ENCODE assay signal across 13 mouse cellular contexts in the genomic region with DNA sequence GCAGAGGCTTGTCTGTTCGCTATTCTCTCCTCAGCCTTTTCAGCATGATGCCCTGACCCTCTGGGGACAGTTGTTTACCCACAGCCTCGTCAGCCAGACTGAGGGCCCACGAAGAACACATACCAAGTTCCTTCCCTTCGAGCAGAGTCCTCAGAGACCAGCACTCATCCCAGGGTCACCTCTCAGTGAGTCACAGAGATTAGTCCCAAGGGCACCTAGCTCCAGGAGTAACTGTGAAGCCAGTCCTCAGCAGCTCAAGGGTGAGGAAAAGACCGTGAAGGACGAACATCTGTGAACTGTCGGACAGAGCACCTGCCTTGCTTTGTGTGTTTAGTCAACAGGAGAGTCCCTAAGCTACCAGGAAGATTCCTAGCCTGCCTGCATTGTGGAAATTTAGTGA.
"Had no signal": no experiment of that assay in that cellular context is flagged by ENCODE, and none has a peak within 500 bp of the region (broad histone marks: within the 10 kb centered on the region; RNA-seq: fewer than 3 reads in every experiment).

No protein-coding gene starts in this region.

- DNase-seq: kidney, postnatal 25 days; layer of hippocampus, adult 9-11 months; liver; lung, adult 18-20 months; lung, postnatal 10 days; lung, postnatal 36 days; midbrain, embryonic 14.5 days; right cerebral cortex, adult 18-20 months; right cerebral cortex, postnatal 14 days; right cerebral cortex, postnatal 4 days; thymus, adult 2 months; thymus, postnatal 14 days; thymus, postnatal 4 days had no signal
